Mouse (Mus musculus) urinary bladder, postnatal 4 days (tissue): ENCODE data around the gene Dffa.

Source experiments
- DNase-seq, 2 experiments: peaks; one replicate each; pipeline ENCODE4 v3.0.0; 2021 to 2022; ENCODE audit warnings: low spot score in 2 of 2

Dffa gene

GRCm38 (mm10) chr4:149103875-149104561 lies at the start of gene Dffa:
Gene Dffa (plus strand): TSS chr4:149104146.
- DNase-seq: peak; percentile 82 to 91

- no peak for DNase-seq
Observed at GRCm38 (mm10) chr4:149055847-149056246, 48.1 kb upstream of the Dffa start.

DNA sequence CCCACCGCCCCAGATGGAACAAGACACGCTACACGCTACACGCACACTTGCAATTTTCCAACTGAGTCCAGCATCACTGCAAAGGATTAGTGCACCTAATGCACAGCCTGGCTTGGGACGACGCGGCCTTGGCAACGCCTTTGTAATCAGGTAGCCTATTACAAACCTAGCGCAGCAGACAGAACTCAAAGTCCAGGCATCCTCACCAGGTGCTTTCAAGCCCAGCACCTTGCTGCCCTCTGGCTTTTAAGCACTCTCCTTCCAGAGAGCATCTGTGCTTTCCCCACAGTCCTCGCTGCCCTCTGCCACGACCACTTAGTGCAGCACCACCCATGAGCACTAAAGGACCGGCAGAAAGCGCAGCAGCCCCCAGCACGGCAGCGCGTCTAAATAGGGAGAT lies 47.0 kb upstream of the Dffa start:
- DNase-seq: no peak

DNA sequence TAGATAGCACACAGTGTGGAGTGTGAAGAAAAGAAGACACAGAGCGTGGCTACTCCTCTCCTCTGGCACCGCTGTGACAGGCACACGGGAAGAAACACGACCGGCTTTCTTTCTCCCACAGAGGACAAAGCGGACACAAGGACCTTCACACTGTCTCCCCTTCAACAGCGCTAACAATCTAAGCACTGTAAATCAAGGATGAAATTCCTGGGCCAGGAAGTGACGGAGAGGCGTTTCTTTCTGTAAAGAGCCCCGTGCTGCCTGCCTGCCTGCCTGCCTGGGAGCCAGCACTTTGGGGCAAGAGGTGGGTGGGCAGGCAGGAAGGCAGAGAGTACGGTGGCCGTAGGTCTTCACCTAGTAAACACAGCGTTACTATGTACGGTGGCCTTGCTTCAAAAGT lies 46.5 kb upstream of the Dffa start:
- DNase-seq: no peak

GRCm38 (mm10) chr4:149058298-149058697 lies 45.6 kb upstream of the Dffa start:
- no peak for DNase-seq

- DNase-seq: no peak
Observed at GRCm38 (mm10) chr4:149059713-149060112, 44.2 kb upstream of the Dffa start.

DNA sequence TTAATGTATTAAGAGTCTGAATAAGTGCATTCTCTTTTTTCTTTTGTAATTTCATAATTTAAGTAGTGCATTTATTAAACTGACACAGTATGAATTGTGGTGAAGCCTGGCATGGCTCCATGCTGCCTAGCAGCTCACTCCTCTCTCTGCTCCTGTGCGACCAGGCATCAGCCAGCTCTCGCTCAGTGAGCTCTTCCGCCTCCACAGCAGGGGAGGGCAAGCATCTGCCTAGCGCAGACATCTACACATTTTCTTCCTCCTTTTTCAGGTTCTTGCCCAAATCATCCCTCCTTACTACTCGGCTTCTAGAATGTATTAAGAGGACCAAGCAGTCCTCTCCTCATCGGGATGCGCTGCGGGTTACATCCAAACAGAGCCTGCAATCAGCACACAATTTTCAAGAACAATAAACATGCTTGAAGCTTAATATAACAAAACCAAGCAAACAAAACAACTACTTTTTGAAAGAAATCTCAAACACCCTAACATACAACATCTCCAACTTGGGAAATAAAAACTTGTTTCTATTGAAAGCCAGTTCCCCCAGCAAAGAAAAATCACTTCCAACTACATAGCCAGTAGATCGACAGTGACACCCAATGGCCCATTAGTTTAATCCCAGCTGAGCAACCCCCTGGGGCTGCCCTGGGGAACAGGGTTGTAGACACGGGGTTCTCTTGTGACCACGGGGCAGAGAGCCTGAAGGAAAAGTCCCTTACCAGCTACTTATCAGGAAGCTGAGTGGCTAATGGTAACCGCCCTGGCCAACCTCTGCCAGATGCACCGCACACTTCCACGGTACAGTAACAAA lies 43.1 kb upstream of the Dffa start:
- no peak for DNase-seq

DNA sequence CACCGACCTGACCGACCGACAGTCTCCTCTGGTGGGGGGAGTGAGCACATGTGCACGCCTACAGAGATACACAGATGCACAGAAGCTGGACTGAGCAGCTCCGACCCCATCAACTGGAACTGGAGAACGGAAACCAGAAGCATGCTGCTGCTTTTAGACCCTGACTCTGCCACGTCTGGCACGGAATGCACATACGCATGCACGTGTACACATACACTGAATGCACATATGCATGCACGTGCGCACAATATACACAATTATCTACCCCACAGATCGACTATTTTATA lies 42.6 kb upstream of the Dffa start:
- no peak for DNase-seq

DNA sequence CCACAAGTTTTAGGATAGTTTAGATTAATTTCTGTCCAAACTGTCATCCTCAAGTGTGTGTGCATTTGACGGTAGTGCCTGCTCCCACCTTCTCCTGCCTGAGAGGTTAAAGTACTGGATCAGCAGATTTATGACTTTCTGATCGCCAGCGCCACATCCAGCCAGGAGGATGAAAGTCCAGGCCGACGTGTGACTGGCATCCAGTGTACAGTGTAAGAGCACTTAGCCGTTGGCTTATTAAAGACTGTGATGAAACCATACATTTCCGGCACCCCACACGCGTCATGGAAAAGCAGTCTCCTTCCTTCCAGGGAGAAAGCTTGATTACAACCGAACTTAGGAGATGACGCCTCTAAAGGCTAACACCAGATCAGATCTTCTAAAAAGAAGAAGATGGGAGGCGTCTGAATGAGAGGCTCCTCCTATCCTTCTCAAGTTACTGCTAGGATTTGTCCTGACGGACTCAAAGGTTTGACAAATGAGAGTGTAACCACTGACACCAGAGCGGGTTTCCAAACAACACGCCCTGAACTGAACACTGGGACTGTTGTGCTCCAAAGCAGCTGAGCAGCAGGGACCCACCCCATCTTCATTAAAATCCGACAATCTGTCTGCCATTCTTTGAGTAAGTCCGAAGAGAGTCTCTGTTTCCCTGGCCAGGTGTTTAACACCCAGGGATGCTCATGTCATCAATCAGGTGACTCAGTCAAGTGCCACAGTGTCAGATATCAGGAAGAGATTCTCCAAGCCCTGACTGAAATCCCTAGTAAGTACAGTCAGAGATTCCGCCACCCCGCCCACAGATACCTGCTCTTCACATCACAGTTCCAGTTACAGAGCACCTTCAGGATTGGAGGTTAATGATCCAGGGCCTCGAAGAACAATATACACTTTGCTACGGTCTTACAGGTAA lies 41.3 kb upstream of the Dffa start:
- no peak for DNase-seq

DNA sequence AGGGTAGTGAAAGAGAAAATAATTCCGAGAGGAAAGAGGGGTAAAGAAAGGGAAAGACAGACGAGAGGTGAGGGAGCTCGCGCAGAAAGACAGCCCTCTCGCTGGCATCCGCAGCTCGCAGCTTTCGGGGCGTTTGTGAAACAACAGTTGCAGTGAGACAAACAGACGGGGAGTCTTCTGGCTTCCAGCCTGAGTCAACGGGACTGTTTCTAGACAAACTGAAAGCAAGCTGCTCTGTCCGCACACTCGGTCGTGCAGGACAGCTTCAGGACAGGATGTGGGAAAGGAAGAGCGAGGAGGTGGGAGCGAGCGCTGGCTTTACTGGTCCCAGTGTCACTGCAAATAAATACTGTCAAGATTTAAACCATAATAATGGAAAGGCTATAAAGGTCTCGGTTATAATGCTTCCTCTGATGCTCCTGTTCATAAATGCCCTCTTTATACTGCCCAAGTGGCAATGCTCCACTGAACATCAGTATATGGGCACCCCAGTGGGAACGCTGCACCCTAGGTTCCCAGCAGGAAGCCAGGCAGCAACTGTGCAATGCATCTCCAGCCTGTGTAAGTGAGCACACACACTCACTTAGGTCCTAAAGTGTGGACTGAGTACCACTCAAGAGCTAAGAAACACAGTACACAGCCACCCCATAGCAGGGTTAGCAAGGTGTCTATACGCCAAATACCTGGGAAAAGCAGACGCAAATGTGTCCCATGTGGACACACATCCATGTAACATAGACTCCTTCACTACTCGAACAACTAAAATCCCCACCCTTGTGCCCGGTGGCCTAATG lies 39.7 kb upstream of the Dffa start:
- no peak for DNase-seq

DNA sequence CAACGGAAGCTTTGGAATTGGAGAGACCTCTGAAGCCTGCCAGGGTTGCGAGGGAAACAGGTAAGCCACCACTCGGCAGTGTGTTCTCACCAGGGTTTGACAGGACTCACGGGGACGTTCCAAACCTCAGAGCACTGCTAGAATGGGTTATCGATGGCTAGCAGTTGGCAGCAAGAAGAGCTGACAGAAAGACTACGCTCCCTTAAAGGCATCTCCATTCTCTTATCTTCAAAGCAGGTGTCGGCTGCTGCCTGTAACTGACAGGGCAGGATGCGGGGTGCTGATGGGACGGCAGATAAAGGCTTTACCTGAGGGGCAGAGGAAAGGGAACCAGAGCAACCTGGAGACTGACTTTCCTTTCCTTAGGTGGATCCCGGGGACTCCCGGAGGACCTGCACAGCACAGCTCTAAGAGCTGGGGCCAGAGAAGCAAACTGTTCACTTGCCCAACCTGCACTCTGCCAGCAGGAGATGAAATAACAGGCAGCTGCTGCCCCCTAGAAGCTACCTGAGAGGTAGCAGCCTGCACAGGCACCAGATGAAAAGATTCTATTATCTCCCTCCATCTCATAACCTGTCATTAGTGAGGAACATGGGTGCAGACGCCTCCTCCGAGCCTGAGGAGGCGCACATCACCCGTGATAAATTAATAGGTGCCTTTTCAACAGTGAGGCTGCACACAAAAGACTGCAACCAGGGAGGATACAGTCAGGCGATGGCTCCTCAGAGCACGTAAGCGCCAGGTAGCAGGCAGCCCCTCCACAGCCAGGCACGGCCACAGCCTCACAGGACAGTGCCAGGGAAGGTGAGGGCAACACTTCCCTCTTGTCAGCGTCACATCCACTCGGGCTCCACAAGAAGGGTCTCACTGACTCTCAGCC lies 37.0 kb upstream of the Dffa start:
- no peak for DNase-seq

- no peak for DNase-seq
Observed at GRCm38 (mm10) chr4:149075073-149075472, 28.9 kb upstream of the Dffa start.

GRCm38 (mm10) chr4:149075871-149076575 lies 27.9 kb upstream of the Dffa start:
- peak in 1 of 2 experiments; percentile 47 for DNase-seq

DNA sequence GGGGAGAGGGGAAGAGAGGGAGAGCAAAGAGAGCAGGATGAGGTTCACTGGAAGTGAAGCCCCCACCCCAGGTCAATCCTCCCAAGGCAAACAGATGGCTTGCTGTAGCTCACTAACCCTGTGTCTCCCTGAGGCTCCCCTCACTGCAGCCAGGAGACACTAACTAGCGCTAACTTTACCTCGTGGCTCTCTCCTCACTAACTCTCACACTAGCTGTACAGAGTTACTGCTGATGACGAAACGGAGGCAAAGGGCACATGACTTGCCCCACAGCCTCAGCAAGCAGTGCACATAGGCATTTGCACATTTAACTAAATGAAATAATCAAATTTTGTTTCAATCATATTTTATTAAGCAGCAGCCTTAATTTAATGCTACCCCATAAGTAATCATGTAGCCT lies 25.7 kb upstream of the Dffa start:
- no peak for DNase-seq

DNA sequence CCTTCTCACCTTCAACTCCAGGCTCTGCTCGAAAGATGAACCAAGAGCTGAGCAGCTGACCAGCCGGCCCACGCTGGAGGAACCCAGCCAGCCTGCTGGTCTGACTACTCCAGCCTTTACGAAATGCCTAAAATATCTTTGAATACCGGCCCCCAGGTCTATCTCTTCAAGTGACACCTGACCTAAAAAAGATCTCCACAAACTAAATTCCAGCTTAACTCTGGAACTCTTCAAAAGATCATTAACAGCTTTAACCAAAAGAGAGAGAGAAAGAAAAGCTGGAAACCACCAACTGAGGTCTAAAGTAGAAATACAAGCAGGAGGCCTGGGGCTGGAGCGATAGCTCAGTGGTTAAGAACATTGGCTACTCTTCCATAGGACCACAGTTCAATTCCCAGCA lies 24.3 kb upstream of the Dffa start:
- no peak for DNase-seq

DNA sequence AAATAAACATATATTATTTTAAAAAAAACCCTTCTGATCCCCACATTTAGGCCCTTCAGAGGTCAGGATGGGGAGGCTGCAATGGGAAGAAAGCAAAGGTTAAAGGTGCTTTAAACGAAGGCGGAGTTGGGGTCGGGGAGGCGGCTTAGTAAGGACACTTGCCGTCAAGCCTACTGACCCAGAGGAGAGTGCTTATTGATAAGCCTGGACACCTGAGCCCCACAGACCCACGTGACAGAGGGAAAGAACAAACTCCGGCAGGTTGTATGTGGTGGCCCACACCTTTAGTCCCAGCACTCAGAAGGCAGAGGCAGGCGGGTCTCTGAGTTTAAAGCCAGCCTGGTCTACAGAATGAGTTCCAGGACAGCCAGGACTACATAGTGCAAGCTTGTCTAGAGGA lies 23.8 kb upstream of the Dffa start:
- DNase-seq: no peak

- peak; percentile 61 to 74 for DNase-seq
Observed at GRCm38 (mm10) chr4:149081528-149081927, 22.4 kb upstream of the Dffa start.

GRCm38 (mm10) chr4:149085381-149085780 lies 18.6 kb upstream of the Dffa start:
- no peak for DNase-seq

DNA sequence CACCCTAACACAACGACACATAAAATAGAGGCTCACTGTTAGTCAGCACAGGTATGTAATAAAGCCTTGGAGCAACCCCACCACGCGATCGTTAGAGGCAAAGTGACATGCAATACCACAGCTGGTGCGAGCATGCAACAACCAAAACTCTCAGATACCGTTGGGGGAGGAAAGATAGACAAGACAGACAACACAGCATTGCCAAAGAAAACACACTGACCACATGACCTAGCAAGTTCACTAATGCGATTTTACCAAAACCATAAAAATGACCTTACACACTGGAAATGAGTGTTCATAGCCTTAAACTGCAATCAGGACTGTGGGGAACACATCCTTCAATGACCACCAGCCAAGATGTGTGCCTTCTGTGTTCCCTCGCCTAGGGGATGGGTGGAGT lies 12.6 kb upstream of the Dffa start:
- DNase-seq: no peak

GRCm38 (mm10) chr4:149097956-149098355 lies 6.0 kb upstream of the Dffa start:
- no peak for DNase-seq
